Mouse (Mus musculus) brain, embryonic 14.5 days (tissue): ENCODE data around the gene Eef1akmt2. TPM values are rescaled to one million over a fixed set of nuclear protein-coding genes. Genes with fewer than 3 reads are reported as not detected.

Source experiments
- DNase-seq: peaks from one replicate; pipeline ENCODE4 v3.0.0-alpha.2; 2011; ENCODE audit warnings: low read depth
- CTCF ChIP-seq: fragments of 200-500 bp; IDR thresholded peaks from 2 replicates; pipeline ENCODE4 v1.5.1; 2012; ENCODE audit warnings: inconsistent platforms, mild to moderate bottlenecking, moderate library complexity, borderline replicate concordance; ENCODE audit not compliant: insufficient read depth, insufficient read length; ENCODE audit errors: extremely low read depth
- POLR2A ChIP-seq: fragments of 200-500 bp; IDR thresholded peaks from 2 replicates; pipeline ENCODE4 v1.6.1; 2012; ENCODE audit warnings: mild to moderate bottlenecking, inconsistent platforms, borderline replicate concordance; ENCODE audit not compliant: poor library complexity, insufficient read depth, insufficient read length, severe bottlenecking; ENCODE audit errors: extremely low read depth
- polyA plus RNA-seq: library from polyadenylated mRNA; depleted of rRNA; stranded (reverse); fragments of >200 nt; gene quantifications from 2 replicates; pipeline ENCODE4 v1.2.3, GENCODE M21; 2012

Eef1akmt2 gene
- polyA plus RNA-seq, 1 experiment: 54.4 TPM

GRCm38 (mm10) chr7:132820692-132821091 lies 31.8 kb downstream of the Eef1akmt2 start:
- TF ChIP-seq CTCF (no peak), POLR2A (no peak)
- peak; percentile 86 for DNase-seq

- TF ChIP-seq POLR2A: no peak
- no peak for TF ChIP-seq CTCF
- peak; percentile 89 for DNase-seq
These were observed 35.4 kb downstream of the Eef1akmt2 start for GRCm38 (mm10) chr7:132817056-132817455.

GRCm38 (mm10) chr7:132816528-132816927 lies 35.9 kb downstream of the Eef1akmt2 start:
- DNase-seq: peak; percentile 53
- TF ChIP-seq CTCF: no peak
- no peak for TF ChIP-seq POLR2A

- DNase-seq: no peak
- TF ChIP-seq CTCF (no peak), POLR2A (no peak)
These were observed 37.4 kb downstream of the Eef1akmt2 start for GRCm38 (mm10) chr7:132815081-132815480.

- no peak for DNase-seq
- TF ChIP-seq CTCF (no peak), POLR2A (no peak)
These were observed 38.4 kb downstream of the Eef1akmt2 start for GRCm38 (mm10) chr7:132814089-132814450.

- peak; percentile 80 for DNase-seq
- TF ChIP-seq POLR2A: peak; percentile 62
- TF ChIP-seq CTCF: peak; percentile 9; the same call in 1 of the 2 replicates
These were observed 38.9 kb downstream of the Eef1akmt2 start, which contains the start of gene Fam53b for GRCm38 (mm10) chr7:132813416-132814088. Gene Fam53b, minus strand, starts transcription at chr7:132813886.

GRCm38 (mm10) chr7:132812619-132813415 lies 39.7 kb downstream of the Eef1akmt2 start:
- no peak for TF ChIP-seq CTCF
- TF ChIP-seq POLR2A: peak; percentile 8; the same call in 1 of the 2 replicates
- peak; percentile 75 for DNase-seq

GRCm38 (mm10) chr7:132811716-132812618 lies 40.5 kb downstream of the Eef1akmt2 start:
- TF ChIP-seq POLR2A: no peak
- TF ChIP-seq CTCF: no peak

GRCm38 (mm10) chr7:132810879-132811278 lies 41.6 kb downstream of the Eef1akmt2 start:
- TF ChIP-seq CTCF (peak; percentile 85), POLR2A (no peak)

More at GRCm38 (mm10) chr7:132811716-132812618, 40.5 kb downstream of the Eef1akmt2 start:
- DNase-seq: peak; percentile 73

GRCm38 (mm10) chr7:132810368-132810767 lies 42.1 kb downstream of the Eef1akmt2 start:
- peak; percentile 83 for DNase-seq
- TF ChIP-seq CTCF (no peak), POLR2A (no peak)

More at GRCm38 (mm10) chr7:132810879-132811278, 41.6 kb downstream of the Eef1akmt2 start:
- DNase-seq: peak; percentile 94
